Mouse (Mus musculus): Measurements from ENCODE around the gene Psmd12. TPM values are rescaled to one million over a fixed set of nuclear protein-coding genes. Genes with fewer than 3 reads are reported as not detected.

The Psmd12 gene
- polyA plus RNA-seq, 2 experiments: 45.6 to 103 TPM

DNA sequence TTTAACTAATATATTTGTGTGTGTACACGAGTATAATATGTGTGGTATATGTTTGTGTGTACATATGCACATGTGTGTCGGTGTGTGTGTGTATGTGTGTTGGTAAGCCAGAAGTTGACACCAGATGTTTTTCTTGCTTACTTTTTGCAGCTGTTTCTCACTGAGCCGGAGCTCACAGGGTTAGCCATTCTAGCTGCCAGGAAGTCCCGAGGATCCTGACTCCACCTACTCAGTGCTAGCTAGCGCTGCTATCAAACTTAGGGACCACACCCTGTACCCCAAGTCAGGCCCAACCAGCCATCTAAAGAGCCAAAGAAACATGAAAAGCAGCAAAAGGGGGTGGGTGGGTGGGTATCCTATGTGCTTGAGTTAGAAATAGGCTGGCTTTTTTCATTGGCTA is 31.9 kb upstream of the Psmd12 start:
- peak overlapping the region; percentile 38 for H3K9ac ChIP-seq (replicated peaks)
- DNase-seq (ENCODE audit: low read depth in 3 of 3, low spot score in 3 of 3) (peak; percentile 71 to 76 (median 72)), ATAC-seq (ENCODE audit: insufficient read depth) (peak; percentile 77)
- no peaks in the 10 kb centered on the region for H3K36me3 ChIP-seq (replicated peaks; ENCODE audit: control insufficient read depth, insufficient read depth, low read depth)
- no peaks in the 10 kb centered on the region for H3K9me3 ChIP-seq (ENCODE audit: control insufficient read depth, low read length)
- H3K4me2 ChIP-seq (ENCODE audit: low read depth): peak overlapping the region; percentile 54
- no peaks in the 10 kb centered on the region for H3K27me3 ChIP-seq (ENCODE audit: control insufficient read depth, insufficient read depth, low read length)
- TF ChIP-seq EP300 (IDR thresholded peaks at IDR 0.05; ENCODE audit: low read depth) (no peak), CTCF (IDR thresholded peaks at IDR 0.05; ENCODE audit: low read depth) (no peak)
- 13% methylated on average over 5 of the region's 5 CpGs for WGBS (ENCODE audit: insufficient replicate concordance)
- H3K27ac ChIP-seq: peak overlapping the region; percentile 92
- H3K4me1 ChIP-seq (replicated peaks; ENCODE audit: control insufficient read depth in 2 of 2, insufficient read depth in 2 of 2, low read length in 1 of 2): peaks cover 59 to 62% of the 10 kb centered on the region in 2 experiments
- peak overlapping the region in 1 of 2 experiments; percentile 25; a peak in 1 of 4 replicates for H3K4me3 ChIP-seq (ENCODE audit: insufficient read depth in 1 of 2, low read depth in 2 of 2, low read length in 2 of 2)

DNA sequence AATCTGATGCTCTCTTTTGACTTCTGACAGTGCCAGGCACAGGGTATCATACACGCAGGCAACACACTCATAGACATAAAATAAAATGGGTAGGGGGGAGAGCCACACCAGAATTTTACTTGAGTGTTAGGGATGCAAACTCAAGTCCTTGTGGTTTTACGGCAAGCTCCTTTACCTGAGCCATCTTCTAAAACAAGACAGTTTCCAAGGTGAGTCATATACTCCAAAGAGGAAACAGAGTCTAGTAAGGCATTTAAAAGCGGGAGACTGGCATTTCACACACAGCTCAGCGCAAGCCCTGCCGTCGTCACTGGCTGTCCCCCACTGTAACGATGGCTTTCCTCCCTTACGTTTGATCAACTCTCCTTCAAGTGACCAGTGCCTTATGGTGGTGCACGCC is 31.4 kb upstream of the Psmd12 start:
- Histone ChIP-seq H3K9me3 (ENCODE audit: control insufficient read depth, low read length) (no peaks in the 10 kb centered on the region), H3K9ac (replicated peaks) (peak overlapping the region; percentile 38), H3K4me1 (replicated peaks; ENCODE audit: control insufficient read depth in 2 of 2, insufficient read depth in 2 of 2, low read length in 1 of 2) (peaks cover 56 to 60% of the 10 kb centered on the region in 2 experiments), H3K4me3 (ENCODE audit: insufficient read depth in 1 of 2, low read depth in 2 of 2, low read length in 2 of 2) (no peak overlapping the region), H3K4me2 (ENCODE audit: low read depth) (peak overlapping the region; percentile 54), H3K27me3 (ENCODE audit: control insufficient read depth, insufficient read depth, low read length) (no peaks in the 10 kb centered on the region), H3K36me3 (replicated peaks; ENCODE audit: control insufficient read depth, insufficient read depth, low read depth) (no peaks in the 10 kb centered on the region), H3K27ac (peak overlapping the region; percentile 92)
- TF ChIP-seq EP300 (IDR thresholded peaks at IDR 0.05; ENCODE audit: low read depth) (no peak), CTCF (IDR thresholded peaks at IDR 0.05; ENCODE audit: low read depth) (no peak)
- WGBS (ENCODE audit: insufficient replicate concordance): 75% methylated on average over 9 of the region's 9 CpGs
- ATAC-seq (ENCODE audit: insufficient read depth): no peak
- no peak for DNase-seq (ENCODE audit: low read depth in 3 of 3, low spot score in 3 of 3)

DNA sequence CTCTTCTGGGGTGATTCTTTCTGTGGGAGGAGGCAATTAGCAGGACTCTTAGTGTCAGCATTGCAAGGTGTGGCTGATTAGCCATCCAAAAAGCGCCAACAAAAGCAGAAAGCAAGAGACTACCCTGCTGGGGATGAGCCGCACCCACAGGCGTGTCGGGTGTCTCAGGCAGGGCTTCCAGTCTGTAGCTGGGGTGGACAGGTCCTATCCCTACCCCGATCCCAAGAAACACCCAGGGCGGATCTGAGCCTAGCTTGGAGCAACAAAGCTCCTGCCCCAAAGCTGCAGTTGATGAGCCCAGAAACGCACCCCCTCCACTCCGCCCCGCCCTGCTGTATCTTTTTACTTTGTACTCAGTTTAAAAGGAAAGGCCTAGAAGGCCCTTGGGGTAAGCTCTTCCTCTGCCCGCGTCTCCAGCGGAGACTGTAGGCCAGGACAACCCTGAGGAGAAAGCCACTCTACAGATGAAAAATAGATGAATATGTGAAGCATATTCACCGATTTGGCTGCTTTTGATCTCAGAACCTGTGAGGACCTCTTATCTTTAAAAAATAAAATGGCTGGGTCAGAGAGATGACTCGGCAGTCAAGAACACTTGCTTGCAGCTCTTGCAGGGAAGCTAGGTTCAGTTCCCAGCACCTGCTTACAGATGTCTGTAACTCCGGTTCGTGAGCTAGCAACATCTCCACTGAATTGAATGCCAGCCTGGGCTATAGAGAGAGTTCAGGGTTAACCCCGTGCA is 29.9 kb upstream of the Psmd12 start:
- Histone ChIP-seq H3K27ac (peak overlapping the region; percentile 92), H3K4me2 (ENCODE audit: low read depth) (peak overlapping the region; percentile 71), H3K4me1 (replicated peaks; ENCODE audit: control insufficient read depth in 2 of 2, insufficient read depth in 2 of 2, low read length in 1 of 2) (peaks cover 56 to 60% of the 10 kb centered on the region in 2 experiments), H3K36me3 (replicated peaks; ENCODE audit: control insufficient read depth, insufficient read depth, low read depth) (no peaks in the 10 kb centered on the region), H3K27me3 (ENCODE audit: control insufficient read depth, insufficient read depth, low read length) (no peaks in the 10 kb centered on the region), H3K9ac (replicated peaks) (peak overlapping the region; percentile 68), H3K4me3 (ENCODE audit: insufficient read depth in 1 of 2, low read depth in 2 of 2, low read length in 2 of 2) (peak overlapping the region in 1 of 2 experiments; percentile 25; a peak in 2 of 4 replicates), H3K9me3 (ENCODE audit: control insufficient read depth, low read length) (no peaks in the 10 kb centered on the region)
- TF ChIP-seq CTCF (IDR thresholded peaks at IDR 0.05; ENCODE audit: low read depth) (0 out of 2 replicates have a peak, but pooled peaks have one; percentile 40), EP300 (IDR thresholded peaks at IDR 0.05; ENCODE audit: low read depth) (peak; percentile 6; the same call in 1 of the 2 replicates)
- ATAC-seq (ENCODE audit: insufficient read depth) (peak; percentile 77), DNase-seq (ENCODE audit: low read depth in 3 of 3, low spot score in 3 of 3) (peak; percentile 57 to 72 (median 63))
- WGBS (ENCODE audit: insufficient replicate concordance): 23% methylated on average over 17 of the region's 17 CpGs

DNA sequence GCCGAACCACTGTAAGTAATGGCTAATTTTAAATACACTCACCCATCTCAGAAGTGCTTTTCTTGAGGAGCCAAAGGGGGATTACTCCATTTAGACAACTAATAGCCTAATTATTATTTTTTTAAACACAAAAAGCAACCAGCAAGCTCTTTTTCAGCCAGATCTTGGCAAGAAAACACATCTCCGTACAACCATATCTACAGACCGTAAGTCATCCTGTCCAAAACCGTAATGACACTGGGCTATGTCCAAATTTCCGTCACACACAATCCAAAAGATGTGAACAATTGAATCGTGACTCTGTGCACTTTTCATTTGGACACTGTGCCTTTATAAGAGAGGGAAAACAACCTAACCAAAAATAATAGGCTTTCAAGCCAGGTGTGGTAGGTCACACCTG is 29.2 kb upstream of the Psmd12 start:
- TF ChIP-seq CTCF (IDR thresholded peaks at IDR 0.05; ENCODE audit: low read depth): no peak
- no peak for TF ChIP-seq EP300 (IDR thresholded peaks at IDR 0.05; ENCODE audit: low read depth)
- peaks cover 60 to 62% of the 10 kb centered on the region in 2 experiments for H3K4me1 ChIP-seq (replicated peaks; ENCODE audit: control insufficient read depth in 2 of 2, insufficient read depth in 2 of 2, low read length in 1 of 2)
- peak overlapping the region; percentile 92 for H3K27ac ChIP-seq
- peak overlapping the region; percentile 71 for H3K4me2 ChIP-seq (ENCODE audit: low read depth)
- H3K36me3 ChIP-seq (replicated peaks; ENCODE audit: control insufficient read depth, insufficient read depth, low read depth): no peaks in the 10 kb centered on the region
- no peaks in the 10 kb centered on the region for H3K9me3 ChIP-seq (ENCODE audit: control insufficient read depth, low read length)
- H3K27me3 ChIP-seq (ENCODE audit: control insufficient read depth, insufficient read depth, low read length): no peaks in the 10 kb centered on the region
- DNase-seq (ENCODE audit: low read depth in 3 of 3, low spot score in 3 of 3): no peak
- 71% methylated on average over 6 of the region's 6 CpGs for WGBS (ENCODE audit: insufficient replicate concordance)
- no peak overlapping the region for H3K4me3 ChIP-seq (ENCODE audit: insufficient read depth in 1 of 2, low read depth in 2 of 2, low read length in 2 of 2)
- ATAC-seq (ENCODE audit: insufficient read depth): no peak
- H3K9ac ChIP-seq (replicated peaks): peak overlapping the region; percentile 68

DNA sequence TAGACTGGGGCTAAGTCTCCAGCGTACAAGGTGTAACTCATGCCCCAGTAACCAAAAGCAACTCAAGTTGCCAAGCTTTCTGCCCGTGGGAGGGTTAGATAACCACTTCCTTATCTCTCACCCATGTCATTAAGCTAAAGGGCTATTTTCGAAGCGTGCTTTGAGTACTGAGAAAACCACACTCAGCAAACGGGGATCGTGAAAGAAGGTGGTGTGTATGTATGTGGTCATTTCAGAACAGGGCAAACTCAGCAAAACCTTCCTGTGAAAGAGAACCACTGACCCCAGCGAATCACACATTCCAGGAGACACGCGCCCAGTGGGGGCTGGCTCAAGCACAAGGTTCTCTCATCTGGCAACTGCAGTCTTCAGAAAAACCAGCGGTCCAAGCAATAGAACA is 28.2 kb upstream of the Psmd12 start:
- Histone ChIP-seq H3K4me2 (ENCODE audit: low read depth) (peak overlapping the region; percentile 71), H3K4me1 (replicated peaks; ENCODE audit: control insufficient read depth in 2 of 2, insufficient read depth in 2 of 2, low read length in 1 of 2) (peaks cover 58 to 60% of the 10 kb centered on the region in 2 experiments), H3K27me3 (ENCODE audit: control insufficient read depth, insufficient read depth, low read length) (no peaks in the 10 kb centered on the region), H3K4me3 (ENCODE audit: insufficient read depth in 1 of 2, low read depth in 2 of 2, low read length in 2 of 2) (peak overlapping the region; percentile 26 to 32; a peak in 3 of 4 replicates), H3K36me3 (replicated peaks; ENCODE audit: control insufficient read depth, insufficient read depth, low read depth) (no peaks in the 10 kb centered on the region), H3K9me3 (ENCODE audit: control insufficient read depth, low read length) (no peaks in the 10 kb centered on the region), H3K27ac (peak overlapping the region; percentile 92), H3K9ac (replicated peaks) (peak overlapping the region; percentile 67)
- WGBS (ENCODE audit: insufficient replicate concordance): 9% methylated on average over 10 of the region's 10 CpGs
- TF ChIP-seq CTCF (IDR thresholded peaks at IDR 0.05; ENCODE audit: low read depth) (no peak), EP300 (IDR thresholded peaks at IDR 0.05; ENCODE audit: low read depth) (peak; percentile 80)
- peak; percentile 74 to 79 (median 75) for DNase-seq (ENCODE audit: low read depth in 3 of 3, low spot score in 3 of 3)
- peak; percentile 73 for ATAC-seq (ENCODE audit: insufficient read depth)
